Mouse (Mus musculus): ENCODE measurements around the gene Chkb. TPM values are rescaled to one million over a fixed set of nuclear protein-coding genes. Genes with fewer than 3 reads are reported as not detected.

Gene Chkb
- 100 to 1,000 TPM; 127 to 141 TPM for total RNA-seq (2023)

GRCm38 (mm10) chr15:89429352-89430221, at the start of gene Chkb, which contains the start of the genes C730034F03Rik and Gm44502:
Gene Chkb (minus strand): TSS chr15:89429908.
Gene C730034F03Rik (plus strand): TSS chr15:89429589.
Gene Gm44502 (minus strand): TSS chr15:89429696.

GRCm38 (mm10) chr15:89477091-89477491, 47.4 kb upstream of the Chkb start, which contains the start of gene Arsa:
Gene Arsa (minus strand): TSS chr15:89477425.

GRCm38 (mm10) chr15:89453865-89454478, 24.3 kb upstream of the Chkb start, which contains the start of gene Mapk8ip2:
Gene Mapk8ip2 (plus strand): TSS chr15:89453913.

GRCm38 (mm10) chr15:89425711-89426121, 4.0 kb downstream of the Chkb start, which contains the start of gene Cpt1b:
Gene Cpt1b (minus strand): TSS chr15:89425863.

GRCm38 (mm10) chr15:89410118-89410517, 19.6 kb downstream of the Chkb start, which contains the start of gene Syce3:
Gene Syce3 (minus strand): TSS chr15:89410503.

GRCm38 (mm10) chr15:89384617-89385016, 45.1 kb downstream of the Chkb start, which contains the start of gene Klhdc7b:
Gene Klhdc7b (plus strand): TSS chr15:89384917.

GRCm38 (mm10) chr15:89378831-89379401, 50.8 kb downstream of the Chkb start, which contains the start of gene Odf3b:
Gene Odf3b (minus strand): TSS chr15:89379282.

GRCm38 (mm10) chr15:89376957-89377356, 52.8 kb downstream of the Chkb start, which contains the start of gene Tymp:
Gene Tymp (minus strand): TSS chr15:89377039.

Other genes starting within 250 kb of the Chkb start
- 10 to 100 TPM; 50.5 to 82.5 TPM for gene Plxnb2, start 249.1 kb downstream of the Chkb start, total RNA-seq (2023)
- gene Dennd6b, start 233.4 kb downstream of the Chkb start, total RNA-seq (2023): 1 to 10 TPM; 2.0 to 2.2 TPM
- 10 to 100 TPM; 23.9 to 31.0 TPM for gene Ppp6r2, start 218.4 kb downstream of the Chkb start, total RNA-seq (2023)
- 100 to 1,000 TPM; 107 to 117 TPM for gene Sbf1, start 114.6 kb downstream of the Chkb start, total RNA-seq (2023)
- not detected for gene Adm2, start 107.2 kb downstream of the Chkb start, total RNA-seq (2023)
- not detected for gene Miox, start 95.5 kb downstream of the Chkb start, total RNA-seq (2023)
- 10 to 100 TPM; 39.7 to 41.8 TPM for gene Lmf2, start 74.2 kb downstream of the Chkb start, total RNA-seq (2023)
- gene Ncaph2, start 74.2 kb downstream of the Chkb start, total RNA-seq (2023): 10 to 100 TPM; 73.4 to 76.9 TPM
- gene Sco2, start 56.1 kb downstream of the Chkb start, total RNA-seq (2023): 1 to 10 TPM; 4.4 to 7.0 TPM
- gene Tymp, start 52.9 kb downstream of the Chkb start, total RNA-seq (2023): under 1 TPM in 1 of 2 experiments, not detected in 1; 0.24 TPM
- 1 to 10 TPM in 1 of 2 experiments, not detected in 1; 1.2 TPM for gene Odf3b, start 50.6 kb downstream of the Chkb start, total RNA-seq (2023)
- gene Klhdc7b, start 45.0 kb downstream of the Chkb start, total RNA-seq (2023): not detected
- gene Syce3, start 19.4 kb downstream of the Chkb start, total RNA-seq (2023): not detected
- gene Cpt1b, start 4.0 kb downstream of the Chkb start, total RNA-seq (2023): 1 to 10 TPM; 2.6 to 4.1 TPM
- gene C730034F03Rik, start 319 bp downstream of the Chkb start, total RNA-seq (2023): 1 to 10 TPM; 3.2 to 3.7 TPM
- under 1 TPM in 1 of 2 experiments, not detected in 1; 0.78 TPM for gene Gm44502, start 212 bp downstream of the Chkb start, total RNA-seq (2023)
- gene Mapk8ip2, start 24.0 kb upstream of the Chkb start, total RNA-seq (2023): not detected
- 10 to 100 TPM; 13.5 to 15.1 TPM for gene Arsa, start 47.5 kb upstream of the Chkb start, total RNA-seq (2023)
- 1 to 10 TPM in 1 of 2 experiments, under 1 TPM in 1; 0.89 to 1.8 TPM for gene Shank3, start 69.7 kb upstream of the Chkb start, total RNA-seq (2023)
- gene Acr, start 138.4 kb upstream of the Chkb start, total RNA-seq (2023): not detected
- 1 to 10 TPM; 1.7 to 4.8 TPM for gene Rabl2, start 162.0 kb upstream of the Chkb start, total RNA-seq (2023)

Measured in neutrophil, adult 59 days (primary cell).